Mouse (Mus musculus): Measurements from ENCODE around the gene Susd1.
"Not testable (repeated sequence)": the region's sequence is repeated elsewhere in the genome, so short reads cannot be mapped to it uniquely, and the experiment has no call there.

Gene Susd1

GRCm38 (mm10) chr4:59286351-59286750 lies 152.1 kb downstream of the Susd1 start:
- not testable (repeated sequence) for DNase-seq (ENCODE audit: low spot score in 2 of 2)

DNA sequence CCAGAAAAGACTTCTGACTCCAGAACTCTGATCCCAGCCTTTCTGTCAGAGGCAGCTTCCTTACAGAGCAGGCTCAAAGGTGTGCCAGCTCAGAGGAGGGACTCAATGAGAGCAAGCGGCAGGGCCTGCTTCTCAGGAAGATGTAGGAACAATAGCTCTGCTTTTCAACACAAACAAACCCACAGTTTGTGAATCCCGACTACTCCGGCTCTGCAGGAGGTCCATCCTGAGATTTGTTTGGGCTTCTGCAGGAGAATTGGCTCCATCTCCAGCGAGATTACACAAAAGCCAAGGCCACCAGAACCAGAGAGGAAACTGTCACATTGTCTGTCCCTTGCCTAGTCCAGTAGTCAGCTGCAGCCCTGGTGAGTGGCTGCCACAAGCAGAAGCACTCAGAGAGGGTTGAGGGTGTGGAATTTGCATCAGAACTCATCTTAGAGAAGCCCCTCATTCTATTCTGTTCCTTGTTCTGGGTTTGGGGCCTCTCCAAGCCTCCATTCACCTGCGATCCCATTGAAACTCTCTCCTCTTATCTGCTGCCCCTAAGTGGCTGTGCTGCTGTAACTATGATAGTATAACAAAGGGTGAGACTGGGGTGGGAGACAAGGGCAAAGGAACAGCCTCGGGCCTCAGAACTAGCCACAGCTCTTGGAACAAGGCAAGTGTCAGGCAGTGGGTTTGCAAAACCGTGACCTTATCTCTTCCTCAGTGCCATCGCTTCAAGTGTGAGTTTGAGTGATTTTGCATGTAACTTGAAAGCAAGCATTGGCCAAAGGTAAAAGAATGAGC lies 155.5 kb downstream of the Susd1 start:
- DNase-seq (ENCODE audit: low spot score in 2 of 2), result no peak

DNA sequence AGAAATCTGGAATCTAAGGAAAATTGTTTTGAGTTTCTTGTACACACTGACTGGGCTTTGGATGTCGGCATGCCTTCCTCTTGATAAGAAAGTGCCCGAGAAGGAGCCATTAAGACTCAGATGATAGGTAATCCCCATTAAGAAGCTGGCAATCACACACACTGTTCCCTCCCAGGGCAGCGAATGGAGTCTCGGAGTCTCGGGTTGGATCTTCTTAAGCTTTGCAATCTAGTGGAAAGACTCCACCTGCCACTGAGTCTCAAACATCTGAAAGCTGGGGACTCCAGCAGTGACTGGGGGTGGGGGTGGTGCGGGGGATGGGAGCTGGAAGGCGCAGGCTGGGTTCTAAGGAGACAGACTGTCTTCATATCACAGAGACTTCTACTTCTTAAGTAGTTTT lies 156.3 kb downstream of the Susd1 start:
- no peak for DNase-seq (ENCODE audit: low spot score in 2 of 2)

- no peak for DNase-seq (ENCODE audit: low spot score in 2 of 2)
These were observed 157.6 kb downstream of the Susd1 start for GRCm38 (mm10) chr4:59280876-59281275.

- DNase-seq (ENCODE audit: low spot score in 2 of 2), result no peak
These were observed 159.3 kb downstream of the Susd1 start for GRCm38 (mm10) chr4:59279111-59279510.

DNA sequence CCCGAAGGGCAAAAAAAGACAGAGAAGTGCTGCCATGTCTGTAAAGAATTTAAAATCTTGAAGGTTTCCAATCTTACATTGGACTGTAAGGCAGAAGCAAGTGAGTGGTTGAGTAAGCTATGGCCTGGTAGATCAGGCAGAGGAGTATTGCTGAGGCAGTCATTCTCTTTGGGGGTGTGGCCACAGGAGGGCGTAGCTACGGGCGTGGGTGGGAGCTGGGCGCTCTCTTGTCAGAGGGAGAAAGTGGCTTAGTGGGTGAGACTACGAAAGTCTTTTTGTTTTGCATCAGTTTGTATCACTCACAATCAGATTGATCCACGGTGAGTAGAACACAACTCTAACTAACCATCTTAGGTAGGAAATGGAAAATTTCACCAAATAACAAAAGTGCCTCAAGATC lies 160.0 kb downstream of the Susd1 start:
- no peak for DNase-seq (ENCODE audit: low spot score in 2 of 2)

GRCm38 (mm10) chr4:59277958-59278357 lies 160.5 kb downstream of the Susd1 start:
- DNase-seq (ENCODE audit: low spot score in 2 of 2), result no peak

DNA sequence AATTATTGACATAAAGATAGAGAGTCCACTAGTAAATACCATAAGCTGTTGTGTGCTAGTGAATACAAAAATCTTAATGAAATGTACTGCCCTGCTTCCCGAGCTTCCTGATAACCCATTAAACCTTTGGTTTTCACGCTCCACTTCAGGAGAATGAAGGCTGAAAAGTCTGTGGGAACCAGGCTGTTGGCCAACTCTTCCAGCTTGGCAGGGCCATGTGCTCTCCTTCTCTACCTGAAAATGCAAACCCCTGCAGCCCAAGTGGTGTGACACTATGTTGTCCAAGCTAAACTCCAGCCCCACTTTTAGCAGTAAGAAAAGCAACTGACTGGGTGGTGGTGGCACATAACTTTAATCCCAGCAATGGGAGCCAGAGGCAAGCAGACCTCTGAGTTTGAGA lies 162.5 kb downstream of the Susd1 start:
- DNase-seq (ENCODE audit: low spot score in 2 of 2), result no peak

- DNase-seq (ENCODE audit: low spot score in 2 of 2), result no peak
These were observed 162.9 kb downstream of the Susd1 start for GRCm38 (mm10) chr4:59275494-59275893.

- DNase-seq (ENCODE audit: low spot score in 2 of 2), result no peak
These were observed 164.3 kb downstream of the Susd1 start for GRCm38 (mm10) chr4:59274136-59274535.

DNA sequence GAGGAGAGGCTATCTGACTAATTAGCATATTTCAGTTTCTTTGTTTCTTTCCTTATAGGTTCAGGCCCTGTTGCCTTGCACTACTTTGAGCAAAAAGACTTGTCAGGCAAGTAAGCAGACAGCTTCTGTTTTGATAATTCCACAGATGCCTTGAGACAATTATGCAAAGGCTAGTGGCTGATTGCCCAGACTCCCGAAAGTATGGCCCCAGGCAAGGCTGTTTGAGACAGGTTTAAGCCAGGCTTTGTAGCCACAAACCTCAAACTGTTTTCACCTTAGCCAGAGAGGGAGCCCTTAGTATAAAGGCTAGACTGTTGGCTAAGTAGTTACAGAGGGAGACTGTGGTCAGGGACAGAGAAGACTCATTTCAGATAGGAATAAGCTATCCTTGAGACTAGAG lies 165.1 kb downstream of the Susd1 start:
- DNase-seq (ENCODE audit: low spot score in 2 of 2), result no peak

- DNase-seq (ENCODE audit: low spot score in 2 of 2), result no peak
These were observed 172.8 kb downstream of the Susd1 start for GRCm38 (mm10) chr4:59265631-59266030.

DNA sequence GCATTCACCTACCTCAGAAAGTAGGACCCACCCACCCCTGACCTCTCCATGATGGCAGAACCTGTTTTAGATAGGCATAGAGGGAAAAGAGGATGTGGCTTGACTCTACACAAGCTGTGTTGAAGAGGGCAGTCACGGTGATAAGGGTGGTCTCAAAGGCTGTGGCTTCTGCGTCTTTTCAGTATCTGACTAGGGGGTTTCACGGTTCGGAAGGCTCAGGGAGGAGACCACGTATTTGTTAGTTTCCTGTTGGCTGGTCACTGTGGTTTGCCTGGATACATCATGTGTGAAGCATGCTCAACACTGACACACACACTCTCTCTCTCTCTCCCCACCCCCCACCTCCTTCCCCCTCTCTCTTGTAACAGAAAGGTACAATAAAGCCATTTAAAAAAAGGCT lies 173.3 kb downstream of the Susd1 start:
- DNase-seq (ENCODE audit: low spot score in 2 of 2), result no peak

Measured in urinary bladder, postnatal 4 days (tissue).